Mouse (Mus musculus): ENCODE data around the gene Scaf8. TPM values are rescaled to one million over a fixed set of nuclear protein-coding genes. Genes with fewer than 3 reads are reported as not detected.

The Scaf8 gene
- total and polyA plus RNA-seq, 3 experiments: 14.4 to 24.6 TPM; not detected in 1

GRCm38 (mm10) chr17:3223721-3224120, 108.9 kb downstream of the Scaf8 start:
- H3K4me1 ChIP-seq (ENCODE audit: control insufficient read depth in 1 of 2, insufficient read depth in 2 of 2, low read length in 2 of 2): 0 out of 4 replicates have a peak, but pooled peaks cover 0 to 2% of the 10 kb centered on the region in 2 experiments
- peaks cover 0 to 10% of the 10 kb centered on the region in 2 experiments; a peak in 3 of 4 replicates for H3K36me3 ChIP-seq (ENCODE audit: control insufficient read depth in 1 of 2, insufficient read depth in 2 of 2, low read length in 2 of 2)
- H3K4me3 ChIP-seq (ENCODE audit: control insufficient read depth in 1 of 2, insufficient read depth in 1 of 2, low read depth in 2 of 2, low read length in 2 of 2): no peak overlapping the region
- peak; percentile 64 for DNase-seq (ENCODE audit: low read depth, low spot score)
- H3K9me3 ChIP-seq (replicated peaks; ENCODE audit: insufficient read depth, low read length): no peaks in the 10 kb centered on the region
- no peak for TF ChIP-seq E2F4 (IDR thresholded peaks at IDR 0.05; ENCODE audit: borderline replicate concordance, low read depth, low read length)
- no peak for TF ChIP-seq CTCF (IDR thresholded peaks at IDR 0.05 in 2 of 3, conservative IDR thresholded peaks at IDR 0.05 in 1 of 3; ENCODE audit: control insufficient read depth in 1 of 3, insufficient read depth in 1 of 3, low read depth in 2 of 3, low read length in 3 of 3, poor library complexity in 1 of 3, severe bottlenecking in 1 of 3)
- no peak for TF ChIP-seq MXI1 (IDR thresholded peaks at IDR 0.05; ENCODE audit: low read depth, low read length)
- TF ChIP-seq SIN3A (IDR thresholded peaks at IDR 0.05; ENCODE audit: low read length): no peak
- TF ChIP-seq POLR2A (IDR thresholded peaks at IDR 0.05; ENCODE audit: control insufficient read depth in 1 of 2, insufficient read depth in 1 of 2, low read depth in 1 of 2, low read length in 2 of 2, poor library complexity in 1 of 2): no peak
- no peak for TF ChIP-seq ZC3H11A (IDR thresholded peaks at IDR 0.05; ENCODE audit: low read depth, low read length)
- no peak for TF ChIP-seq RAD21 (IDR thresholded peaks at IDR 0.05; ENCODE audit: low read depth, low read length)
- no peak for TF ChIP-seq JUND (IDR thresholded peaks at IDR 0.05; ENCODE audit: low read depth, low read length)
- H3K27ac ChIP-seq (ENCODE audit: control insufficient read depth, low read depth, low read length): no peak overlapping the region
- H3K27me3 ChIP-seq (ENCODE audit: control insufficient read depth in 1 of 2, insufficient read depth in 2 of 2, low read length in 2 of 2): no peaks in the 10 kb centered on the region
- H3K79me2 ChIP-seq (ENCODE audit: control insufficient read depth, insufficient read depth, low read length, poor library complexity): no peaks in the 10 kb centered on the region
- H3K9ac ChIP-seq (ENCODE audit: control insufficient read depth, low read depth, low read length, poor library complexity, severe bottlenecking): no peak overlapping the region

GRCm38 (mm10) chr17:3224383-3225106, 109.8 kb downstream of the Scaf8 start:
- Histone ChIP-seq H3K36me3 (ENCODE audit: control insufficient read depth in 1 of 2, insufficient read depth in 2 of 2, low read length in 2 of 2) (peaks cover 0 to 10% of the 10 kb centered on the region in 2 experiments; a peak in 2 of 4 replicates), H3K27ac (ENCODE audit: control insufficient read depth, low read depth, low read length) (no peak overlapping the region), H3K79me2 (ENCODE audit: control insufficient read depth, insufficient read depth, low read length, poor library complexity) (no peaks in the 10 kb centered on the region), H3K4me3 (ENCODE audit: control insufficient read depth in 1 of 2, insufficient read depth in 1 of 2, low read depth in 2 of 2, low read length in 2 of 2) (no peak overlapping the region), H3K9ac (ENCODE audit: control insufficient read depth, low read depth, low read length, poor library complexity, severe bottlenecking) (no peak overlapping the region), H3K4me1 (ENCODE audit: control insufficient read depth in 1 of 2, insufficient read depth in 2 of 2, low read length in 2 of 2) (0 out of 4 replicates have a peak, but pooled peaks cover 0 to 2% of the 10 kb centered on the region in 2 experiments), H3K27me3 (ENCODE audit: control insufficient read depth in 1 of 2, insufficient read depth in 2 of 2, low read length in 2 of 2) (no peaks in the 10 kb centered on the region), H3K9me3 (replicated peaks; ENCODE audit: insufficient read depth, low read length) (no peaks in the 10 kb centered on the region)
- TF ChIP-seq HCFC1 (IDR thresholded peaks at IDR 0.05; ENCODE audit: low read depth, low read length) (0 out of 2 replicates have a peak, but pooled peaks have one; percentile 39), ZC3H11A (IDR thresholded peaks at IDR 0.05; ENCODE audit: low read depth, low read length) (peak; percentile 82), MYC (IDR thresholded peaks at IDR 0.05; ENCODE audit: low read depth, low read length) (0 out of 2 replicates have a peak, but pooled peaks have one; percentile 27), SMC3 (IDR thresholded peaks at IDR 0.05; ENCODE audit: low read depth, low read length) (peak; percentile 94), ZNF384 (IDR thresholded peaks at IDR 0.05; ENCODE audit: low read depth, low read length) (peak; percentile 48), GATA1 (IDR thresholded peaks at IDR 0.05; ENCODE audit: low read depth, low read length) (peak; percentile 14; the same call in 1 of the 2 replicates), BHLHE40 (IDR thresholded peaks at IDR 0.05; ENCODE audit: borderline replicate concordance, low read depth, low read length) (0 out of 2 replicates have a peak, but pooled peaks have one; percentile 33), CTCF (IDR thresholded peaks at IDR 0.05 in 2 of 3, conservative IDR thresholded peaks at IDR 0.05 in 1 of 3; ENCODE audit: control insufficient read depth in 1 of 3, insufficient read depth in 1 of 3, low read depth in 2 of 3, low read length in 3 of 3, poor library complexity in 1 of 3, severe bottlenecking in 1 of 3) (peak; percentile 85 to 98 (median 96)), MXI1 (IDR thresholded peaks at IDR 0.05; ENCODE audit: low read depth, low read length) (0 out of 2 replicates have a peak, but pooled peaks have one; percentile 17), ELF1 (IDR thresholded peaks at IDR 0.05; ENCODE audit: low read depth, low read length) (0 out of 2 replicates have a peak, but pooled peaks have one; percentile 57), SIN3A (IDR thresholded peaks at IDR 0.05; ENCODE audit: low read length) (peak; percentile 81), MAX (IDR thresholded peaks at IDR 0.05; ENCODE audit: low read length) (no peak), GABPA (IDR thresholded peaks at IDR 0.05; ENCODE audit: low read depth, low read length) (no peak), POLR2AphosphoS5 (IDR thresholded peaks at IDR 0.05; ENCODE audit: borderline replicate concordance, low read depth, low read length) (no peak), USF2 (IDR thresholded peaks at IDR 0.05; ENCODE audit: borderline replicate concordance in 1 of 2, insufficient read depth in 1 of 2, low read depth in 1 of 2, low read length in 2 of 2) (no peak), CHD2 (IDR thresholded peaks at IDR 0.05; ENCODE audit: low read length) (no peak), RCOR1 (IDR thresholded peaks at IDR 0.05; ENCODE audit: low read depth, low read length) (peak; percentile 16; the same call in 1 of the 2 replicates), RAD21 (IDR thresholded peaks at IDR 0.05; ENCODE audit: low read depth, low read length) (peak; percentile 95)
- peak; percentile 87 for DNase-seq (ENCODE audit: low read depth, low spot score)
